Mouse (Mus musculus): ENCODE data around the gene Zfp286. TPM values are rescaled to one million over a fixed set of nuclear protein-coding genes. Genes with fewer than 3 reads are reported as not detected.

Gene Zfp286
- polyA plus RNA-seq, 1 experiment = not detected

DNA sequence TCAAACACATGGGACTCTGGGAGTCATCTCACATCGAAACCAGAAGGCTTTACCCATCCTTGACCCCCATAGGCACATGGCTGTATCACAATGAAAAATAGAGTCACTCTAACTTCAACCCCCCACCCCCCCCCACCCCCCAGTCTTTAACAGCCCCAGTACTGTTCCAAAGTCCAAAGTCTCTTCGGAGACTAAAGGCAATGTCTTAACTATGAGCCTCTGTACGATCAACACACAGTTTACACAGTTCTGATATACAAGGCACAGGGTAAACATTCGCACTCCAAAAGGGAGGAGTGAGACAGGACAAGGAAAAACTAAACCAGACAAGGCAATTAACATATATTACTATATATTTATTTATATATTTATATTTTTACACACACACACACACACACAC is 37.9 kb upstream of the Zfp286 start:
- no peak overlapping the region for H3ac ChIP-seq (ENCODE audit: control insufficient read depth, insufficient read length)
- H3K36me3 ChIP-seq (ENCODE audit: control insufficient read depth, insufficient read depth) = peaks cover 42% of the 10 kb centered on the region
- H3K79me2 ChIP-seq (ENCODE audit: control insufficient read depth, insufficient read depth) = peaks cover 77% of the 10 kb centered on the region
- TF ChIP-seq TCF12 (IDR thresholded peaks at IDR 0.05; ENCODE audit: insufficient read depth, poor library complexity, severe bottlenecking) = no peak
- TF ChIP-seq POLR2A (IDR thresholded peaks at IDR 0.05; ENCODE audit: insufficient read length, low read depth) = no peak
- no peak for TF ChIP-seq MAX (IDR thresholded peaks at IDR 0.05; ENCODE audit: low read depth)
- TF ChIP-seq SRF (IDR thresholded peaks at IDR 0.05; ENCODE audit: control insufficient read depth, insufficient read length, low read depth) = no peak
- no peak for TF ChIP-seq REST (IDR thresholded peaks at IDR 0.05; ENCODE audit: insufficient read depth, insufficient read length)
- no peak for TF ChIP-seq MYOG (IDR thresholded peaks at IDR 0.05; ENCODE audit: control insufficient read depth in 1 of 3, insufficient read depth in 1 of 3, insufficient read length in 2 of 3, low read depth in 2 of 3)
- TF ChIP-seq MYOD1 (IDR thresholded peaks at IDR 0.05; ENCODE audit: control insufficient read depth in 1 of 3, insufficient read length in 2 of 3, low read depth in 2 of 3) = no peak
- no peak for TF ChIP-seq E2F4 (IDR thresholded peaks at IDR 0.05; ENCODE audit: insufficient read depth)
- TF ChIP-seq TCF3 (IDR thresholded peaks at IDR 0.05; ENCODE audit: insufficient read length, low read depth) = no peak
- no peak for TF ChIP-seq USF1 (IDR thresholded peaks at IDR 0.05; ENCODE audit: low read depth)
- no peak for TF ChIP-seq CEBPB (IDR thresholded peaks at IDR 0.05; ENCODE audit: insufficient read depth, poor library complexity, severe bottlenecking)
- TF ChIP-seq POLR2AphosphoS2 (IDR thresholded peaks at IDR 0.05; ENCODE audit: insufficient read length, low read depth) = no peak
- H3K27me3 ChIP-seq (ENCODE audit: control insufficient read depth, insufficient read depth, insufficient read length) = no peaks in the 10 kb centered on the region
- H3K4me3 ChIP-seq = no peak overlapping the region
- H3K4me2 ChIP-seq (ENCODE audit: low read depth) = no peak overlapping the region

GRCm38 (mm10) chr11:62826106-62826733 is 37.0 kb upstream of the Zfp286 start:
- peak overlapping the region; percentile 61 for H3K4me2 ChIP-seq (ENCODE audit: low read depth)
- H3K36me3 ChIP-seq (ENCODE audit: control insufficient read depth, insufficient read depth) = peaks cover 35% of the 10 kb centered on the region
- H3ac ChIP-seq (ENCODE audit: control insufficient read depth, insufficient read length) = no peak overlapping the region
- H3K79me2 ChIP-seq (ENCODE audit: control insufficient read depth, insufficient read depth) = peaks cover 80% of the 10 kb centered on the region
- TF ChIP-seq MYOG (IDR thresholded peaks at IDR 0.05; ENCODE audit: control insufficient read depth in 1 of 3, insufficient read depth in 1 of 3, insufficient read length in 2 of 3, low read depth in 2 of 3) = peak in 1 of 3 experiments; percentile 55
- peak in 2 of 3 experiments; percentile 7 to 57 for TF ChIP-seq MYOD1 (IDR thresholded peaks at IDR 0.05; ENCODE audit: control insufficient read depth in 1 of 3, insufficient read length in 2 of 3, low read depth in 2 of 3)
- no peak for TF ChIP-seq SRF (IDR thresholded peaks at IDR 0.05; ENCODE audit: control insufficient read depth, insufficient read length, low read depth)
- no peak overlapping the region for H3K4me3 ChIP-seq
- H3K27me3 ChIP-seq (ENCODE audit: control insufficient read depth, insufficient read depth, insufficient read length) = no peaks in the 10 kb centered on the region

GRCm38 (mm10) chr11:62825222-62826105 is 36.2 kb upstream of the Zfp286 start:
- H3K4me2 ChIP-seq (ENCODE audit: low read depth) = peak overlapping the region; percentile 61
- peaks cover 28% of the 10 kb centered on the region for H3K36me3 ChIP-seq (ENCODE audit: control insufficient read depth, insufficient read depth)
- TF ChIP-seq SRF (IDR thresholded peaks at IDR 0.05; ENCODE audit: control insufficient read depth, insufficient read length, low read depth) = peak; percentile 42
- no peak for TF ChIP-seq POLR2A (IDR thresholded peaks at IDR 0.05; ENCODE audit: insufficient read length, low read depth)
- no peak for TF ChIP-seq E2F4 (IDR thresholded peaks at IDR 0.05; ENCODE audit: insufficient read depth)
- H3K79me2 ChIP-seq (ENCODE audit: control insufficient read depth, insufficient read depth) = peaks cover 83% of the 10 kb centered on the region
- no peak overlapping the region for H3K4me3 ChIP-seq
- H3ac ChIP-seq (ENCODE audit: control insufficient read depth, insufficient read length) = no peak overlapping the region
- no peaks in the 10 kb centered on the region for H3K27me3 ChIP-seq (ENCODE audit: control insufficient read depth, insufficient read depth, insufficient read length)

GRCm38 (mm10) chr11:62824211-62824610 is 34.9 kb upstream of the Zfp286 start:
- H3K4me2 ChIP-seq (ENCODE audit: low read depth) = peak overlapping the region; percentile 41
- H3K4me3 ChIP-seq = no peak overlapping the region
- H3K36me3 ChIP-seq (ENCODE audit: control insufficient read depth, insufficient read depth) = peaks cover 15% of the 10 kb centered on the region
- TF ChIP-seq REST (IDR thresholded peaks at IDR 0.05; ENCODE audit: insufficient read depth, insufficient read length) (no peak), MYOD1 (IDR thresholded peaks at IDR 0.05; ENCODE audit: control insufficient read depth in 1 of 3, insufficient read length in 2 of 3, low read depth in 2 of 3) (no peak), POLR2A (IDR thresholded peaks at IDR 0.05; ENCODE audit: insufficient read length, low read depth) (no peak), USF1 (IDR thresholded peaks at IDR 0.05; ENCODE audit: low read depth) (no peak), MAX (IDR thresholded peaks at IDR 0.05; ENCODE audit: low read depth) (no peak), CEBPB (IDR thresholded peaks at IDR 0.05; ENCODE audit: insufficient read depth, poor library complexity, severe bottlenecking) (no peak), MYOG (IDR thresholded peaks at IDR 0.05; ENCODE audit: control insufficient read depth in 1 of 3, insufficient read depth in 1 of 3, insufficient read length in 2 of 3, low read depth in 2 of 3) (no peak), POLR2AphosphoS2 (IDR thresholded peaks at IDR 0.05; ENCODE audit: insufficient read length, low read depth) (no peak), TCF3 (IDR thresholded peaks at IDR 0.05; ENCODE audit: insufficient read length, low read depth) (no peak), TCF12 (IDR thresholded peaks at IDR 0.05; ENCODE audit: insufficient read depth, poor library complexity, severe bottlenecking) (no peak), E2F4 (IDR thresholded peaks at IDR 0.05; ENCODE audit: insufficient read depth) (no peak), SRF (IDR thresholded peaks at IDR 0.05; ENCODE audit: control insufficient read depth, insufficient read length, low read depth) (no peak)
- H3K27me3 ChIP-seq (ENCODE audit: control insufficient read depth, insufficient read depth, insufficient read length) = no peaks in the 10 kb centered on the region
- H3ac ChIP-seq (ENCODE audit: control insufficient read depth, insufficient read length) = no peak overlapping the region
- peaks cover 78% of the 10 kb centered on the region for H3K79me2 ChIP-seq (ENCODE audit: control insufficient read depth, insufficient read depth)
